Mouse (Mus musculus): ENCODE measurements at regions not wholly inside any gene's neighbourhood (a gene's known extent, or its start where the extent isn't known, plus 50 kb on each side); places are given as distances from the start of the nearest gene placed in this dataset.
A peak's percentile ranks its signal among the peaks of the same experiment; 100 is the strongest.

DNA sequence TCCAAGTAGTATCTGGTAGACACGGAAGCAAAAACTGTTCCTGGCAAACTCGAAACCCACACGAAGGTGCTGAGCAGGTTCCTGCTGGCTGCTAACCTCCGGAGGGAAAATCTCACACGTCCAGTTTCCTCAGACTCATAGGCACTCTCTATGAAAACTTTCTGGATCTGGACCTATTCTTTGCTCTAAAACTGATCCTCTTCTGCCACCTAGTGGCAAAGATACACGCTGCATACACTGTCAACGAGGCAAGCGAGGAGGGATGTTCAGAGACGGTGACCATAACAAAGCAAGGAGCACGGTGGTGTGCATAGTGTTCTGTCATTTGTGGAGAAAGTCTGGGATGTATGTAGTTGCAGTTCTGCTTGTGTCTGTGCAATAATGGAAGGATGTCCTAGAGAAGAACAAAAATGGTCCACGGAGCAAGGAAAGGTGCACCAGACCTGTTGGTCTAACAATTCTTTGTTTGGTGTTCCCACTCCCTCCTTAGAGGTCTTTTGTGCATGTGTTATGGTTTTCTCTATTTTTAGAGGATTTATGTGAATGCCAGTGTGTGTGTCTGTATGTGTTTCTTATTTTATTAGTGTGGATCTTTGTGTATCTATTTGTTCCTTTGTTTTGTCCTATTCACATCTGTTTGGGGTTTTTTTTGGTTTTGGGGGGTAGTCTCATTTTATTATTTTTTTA, 57.0 kb upstream of the Siglech start:
- DNase-seq (ENCODE audit: low read depth, low spot score): peak; percentile 29

All from CD4-positive helper T cell, adult 2 months (primary cell).